Mouse (Mus musculus) spleen, adult 2 months (tissue): ENCODE results near the gene Glis2. TPM values are rescaled to one million over a fixed set of nuclear protein-coding genes. Genes with fewer than 3 reads are reported as not detected.

ENCODE experiments used
- DNase-seq, 2 experiments: peaks; one replicate each; pipeline versions ENCODE4 v3.0.0 to v3.0.0-alpha.2; 2012 to 2021; ENCODE audit warnings: low spot score in 2 of 2, low read depth in 1 of 2
- H3K27ac ChIP-seq: fragments of 200-500 bp; 2 replicates; pipeline ENCODE4 v1.5.1; 2012; ENCODE audit warnings: low read length, inconsistent platforms; ENCODE audit not compliant: insufficient read depth
- H3K27me3 ChIP-seq: fragments of 200-500 bp; 2 replicates; pipeline ENCODE4 v1.6.1; 2012; ENCODE audit warnings: mild to moderate bottlenecking, moderate library complexity, low read length, inconsistent platforms; ENCODE audit not compliant: control insufficient read depth, insufficient read depth
- H3K36me3 ChIP-seq: fragments of 200-500 bp; 2 replicates; pipeline ENCODE4 v1.6.1; 2012; ENCODE audit warnings: mild to moderate bottlenecking, low read length, inconsistent platforms; ENCODE audit not compliant: control insufficient read depth, insufficient read depth
- H3K4me1 ChIP-seq: fragments of 200-500 bp; 2 replicates; pipeline ENCODE4 v1.6.1; 2011; ENCODE audit warnings: inconsistent platforms; ENCODE audit not compliant: control insufficient read depth, insufficient read depth, insufficient read length
- H3K4me3 ChIP-seq: fragments of 200-500 bp; 2 replicates; pipeline ENCODE4 v1.5.1; 2011; ENCODE audit warnings: mild to moderate bottlenecking, inconsistent platforms; ENCODE audit not compliant: insufficient read depth, insufficient read length; ENCODE audit errors: extremely low read depth
- CTCF ChIP-seq: fragments of 200-500 bp; IDR thresholded peaks from 2 replicates; pipeline ENCODE4 v1.5.1; 2011; ENCODE audit warnings: mild to moderate bottlenecking, inconsistent platforms; ENCODE audit not compliant: insufficient read depth, insufficient read length, insufficient replicate concordance; ENCODE audit errors: extremely low read depth
- POLR2A ChIP-seq: fragments of 200-500 bp; IDR thresholded peaks from 2 replicates; pipeline ENCODE4 v1.6.1; 2011; ENCODE audit warnings: low read depth, low read length, inconsistent platforms
- WGBS: fragments of 180-500 bp; shearing (Covaris S2); methylation state at CpG from one replicate; pipeline ENCODE4 v1.1.7; 2018; 5-methylcytosine and 5-hydroxymethylcytosine counted together
- polyA plus RNA-seq: library from polyadenylated mRNA; depleted of rRNA; stranded (reverse); fragments of >200 nt; gene quantifications from 2 replicates; pipeline ENCODE4 v1.2.3, GENCODE M21; 2012

Gene Glis2
- polyA plus RNA-seq, 1 experiment: 11.9 TPM

GRCm38 (mm10) chr16:4596836-4597235, 2.3 kb downstream of the Glis2 start:
- 82% methylated on average over 2 of the region's 2 CpGs for WGBS
- no peak overlapping the region for H3K4me3 ChIP-seq
- peaks cover 12% of the 10 kb centered on the region for H3K27me3 ChIP-seq
- no peak for DNase-seq
- H3K27ac ChIP-seq: no peak overlapping the region
- no peaks in the 10 kb centered on the region for H3K36me3 ChIP-seq
- no peaks in the 10 kb centered on the region; the same call in 1 of the 2 replicates for H3K4me1 ChIP-seq
- TF ChIP-seq CTCF (no peak), POLR2A (no peak)

DNA sequence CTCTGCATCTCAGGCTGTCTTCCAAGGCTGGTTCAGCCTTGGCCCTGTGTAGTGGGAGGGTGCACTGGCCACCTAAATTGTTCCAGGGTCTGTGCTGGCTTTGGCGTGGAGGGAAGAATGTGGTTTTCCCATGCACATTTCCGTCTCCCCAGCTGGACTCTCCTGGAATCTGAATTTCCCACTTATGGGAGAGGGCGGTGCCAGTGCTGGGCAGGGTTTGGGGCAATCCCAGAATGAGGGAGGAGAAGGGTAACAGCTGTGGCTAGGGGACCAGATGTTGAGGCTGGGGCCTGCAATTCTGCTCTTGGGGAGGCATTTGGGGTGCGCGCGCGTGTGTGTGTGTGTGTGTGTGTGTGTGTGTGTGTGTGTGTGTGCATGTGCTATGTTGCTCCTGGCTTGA, 2.8 kb downstream of the Glis2 start:
- H3K4me1 ChIP-seq: no peaks in the 10 kb centered on the region; the same call in 1 of the 2 replicates
- TF ChIP-seq POLR2A: no peak
- TF ChIP-seq CTCF: no peak
- no peak overlapping the region for H3K27ac ChIP-seq
- no peaks in the 10 kb centered on the region for H3K36me3 ChIP-seq
- peaks cover 12% of the 10 kb centered on the region for H3K27me3 ChIP-seq
- DNase-seq: no peak
- no peak overlapping the region for H3K4me3 ChIP-seq
- WGBS: 78% methylated on average over 7 of the region's 7 CpGs

- Histone ChIP-seq H3K36me3 (no peaks in the 10 kb centered on the region), H3K4me1 (no peaks in the 10 kb centered on the region; the same call in 1 of the 2 replicates), H3K4me3 (no peak overlapping the region), H3K27me3 (peaks cover 12% of the 10 kb centered on the region), H3K27ac (no peak overlapping the region)
- no peak for TF ChIP-seq CTCF
- no peak for DNase-seq
- 87% methylated on average over 5 of the region's 5 CpGs for WGBS
Observed at GRCm38 (mm10) chr16:4598041-4598440, 3.5 kb downstream of the Glis2 start.

DNA sequence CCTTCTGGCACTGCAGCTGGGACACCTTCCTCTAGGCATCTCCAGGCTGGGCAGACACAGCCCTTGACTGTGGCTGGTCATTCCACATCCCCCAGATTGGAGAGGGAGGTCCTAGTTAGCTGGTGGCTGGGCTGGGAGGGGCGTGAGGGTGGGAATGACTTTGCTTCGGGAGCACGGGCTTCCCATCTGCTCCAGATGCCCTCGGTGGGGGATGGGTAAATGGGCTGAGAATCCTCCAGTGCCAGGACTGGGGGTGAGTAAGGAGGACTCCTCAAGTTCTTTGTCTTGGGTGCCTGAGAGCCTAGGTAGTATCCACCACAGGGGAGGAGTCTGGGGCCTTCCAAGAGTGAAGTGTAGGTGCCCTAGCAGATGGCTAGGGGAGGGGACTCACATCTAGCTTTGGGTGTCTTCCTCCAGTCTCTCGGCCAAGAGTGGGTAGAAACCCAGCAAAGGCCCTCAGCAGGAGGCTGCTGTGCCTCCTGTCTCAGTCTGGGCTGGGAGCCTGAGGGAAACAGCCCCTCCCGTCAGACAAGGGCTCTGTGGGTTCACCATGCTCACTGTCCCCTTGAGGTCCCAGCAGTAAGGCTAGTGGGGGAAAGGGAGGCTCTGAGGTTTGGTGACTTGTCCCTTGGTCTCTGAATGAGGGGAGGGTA, 4.5 kb downstream of the Glis2 start:
- no peaks in the 10 kb centered on the region for H3K36me3 ChIP-seq
- no peak for TF ChIP-seq CTCF
- TF ChIP-seq POLR2A: no peak
- H3K4me3 ChIP-seq: no peak overlapping the region
- 64% methylated on average over 6 of the region's 6 CpGs for WGBS
- H3K27me3 ChIP-seq: peaks cover 11% of the 10 kb centered on the region
- no peaks in the 10 kb centered on the region; the same call in 1 of the 2 replicates for H3K4me1 ChIP-seq
- DNase-seq: no peak
- H3K27ac ChIP-seq: no peak overlapping the region

GRCm38 (mm10) chr16:4599616-4600015, 5.1 kb downstream of the Glis2 start:
- no peaks in the 10 kb centered on the region; the same call in 1 of the 2 replicates for H3K4me1 ChIP-seq
- H3K4me3 ChIP-seq: no peak overlapping the region
- 72% methylated on average over 3 of the region's 3 CpGs for WGBS
- peaks cover 5% of the 10 kb centered on the region for H3K27me3 ChIP-seq
- TF ChIP-seq POLR2A: no peak
- no peak for TF ChIP-seq CTCF
- H3K36me3 ChIP-seq: no peaks in the 10 kb centered on the region
- no peak overlapping the region for H3K27ac ChIP-seq
- DNase-seq: no peak

GRCm38 (mm10) chr16:4600701-4601310, 6.3 kb downstream of the Glis2 start:
- no peak overlapping the region for H3K4me3 ChIP-seq
- no peaks in the 10 kb centered on the region for H3K4me1 ChIP-seq
- H3K36me3 ChIP-seq: no peaks in the 10 kb centered on the region
- WGBS: 83% methylated on average over 9 of the region's 9 CpGs
- DNase-seq: no peak
- no peaks in the 10 kb centered on the region for H3K27me3 ChIP-seq
- H3K27ac ChIP-seq: no peak overlapping the region
- TF ChIP-seq CTCF: no peak
- TF ChIP-seq POLR2A: no peak

DNA sequence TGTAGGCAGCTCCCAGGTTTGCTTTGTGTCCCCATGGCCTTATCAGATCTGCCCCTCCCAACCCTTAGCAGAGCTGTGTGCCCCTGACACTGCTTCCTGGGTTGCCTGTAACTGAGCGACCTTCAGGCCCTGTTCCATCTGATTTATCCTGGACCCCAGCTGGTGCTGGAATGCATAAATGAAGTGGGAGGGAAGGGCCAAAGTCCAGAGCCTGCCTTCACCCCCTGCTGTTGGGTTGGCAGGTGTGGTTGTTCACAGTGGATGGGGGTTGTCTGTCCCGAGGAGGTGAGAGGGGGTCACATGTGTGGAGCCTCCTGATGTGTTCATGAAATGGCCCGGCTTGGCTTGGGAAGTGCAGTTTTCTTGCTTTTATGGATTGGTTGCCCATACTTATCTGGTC, 7.7 kb downstream of the Glis2 start:
- 63% methylated on average over 3 of the region's 3 CpGs for WGBS
- DNase-seq: no peak
- no peaks in the 10 kb centered on the region for H3K27me3 ChIP-seq
- no peak overlapping the region for H3K4me3 ChIP-seq
- H3K4me1 ChIP-seq: no peaks in the 10 kb centered on the region
- H3K27ac ChIP-seq: no peak overlapping the region
- TF ChIP-seq POLR2A (no peak), CTCF (no peak)
- H3K36me3 ChIP-seq: no peaks in the 10 kb centered on the region
